Mouse (Mus musculus): ENCODE results near the gene Nbeal2. TPM values are rescaled to one million over a fixed set of nuclear protein-coding genes. Genes with fewer than 3 reads are reported as not detected.
A peak's percentile ranks its signal among the peaks of the same experiment; 100 is the strongest.

The Nbeal2 gene
- total RNA-seq, 2 experiments from 2014 or later = 13.4 to 18.9 TPM

- no peak for DNase-seq (ENCODE audit: low spot score in 2 of 2)
Measured at GRCm38 (mm10) chr9:110651931-110652722, 1.8 kb downstream of the Nbeal2 start.

GRCm38 (mm10) chr9:110649775-110650174, 4.2 kb downstream of the Nbeal2 start:
- DNase-seq (ENCODE audit: low spot score in 2 of 2) = peak in 1 of 2 experiments; percentile 60

GRCm38 (mm10) chr9:110645219-110645618, 8.7 kb downstream of the Nbeal2 start:
- no peak for DNase-seq (ENCODE audit: low spot score in 2 of 2)

GRCm38 (mm10) chr9:110644295-110644694, 9.7 kb downstream of the Nbeal2 start:
- DNase-seq (ENCODE audit: low spot score in 2 of 2) = no peak

GRCm38 (mm10) chr9:110643787-110644186, 10.2 kb downstream of the Nbeal2 start:
- no peak for DNase-seq (ENCODE audit: low spot score in 2 of 2)

- DNase-seq (ENCODE audit: low spot score in 2 of 2) = no peak
Measured at GRCm38 (mm10) chr9:110642812-110643524, 11.0 kb downstream of the Nbeal2 start.

- no peak for DNase-seq (ENCODE audit: low spot score in 2 of 2)
Measured at GRCm38 (mm10) chr9:110641006-110641405, 13.0 kb downstream of the Nbeal2 start.

- DNase-seq (ENCODE audit: low spot score in 2 of 2) = no peak
Measured at GRCm38 (mm10) chr9:110638611-110639021, 15.3 kb downstream of the Nbeal2 start.

- peak; percentile 72 to 90 for DNase-seq (ENCODE audit: low spot score in 2 of 2)
Measured at GRCm38 (mm10) chr9:110635225-110635624, 18.7 kb downstream of the Nbeal2 start.

- no peak for DNase-seq (ENCODE audit: low spot score in 2 of 2)
Measured at GRCm38 (mm10) chr9:110633882-110634281, 20.1 kb downstream of the Nbeal2 start.

GRCm38 (mm10) chr9:110632671-110633070, 21.3 kb downstream of the Nbeal2 start:
- DNase-seq (ENCODE audit: low spot score in 2 of 2) = no peak

GRCm38 (mm10) chr9:110631651-110632275, 22.2 kb downstream of the Nbeal2 start:
- no peak for DNase-seq (ENCODE audit: low spot score in 2 of 2)

- DNase-seq (ENCODE audit: low spot score in 2 of 2) = no peak
Measured at GRCm38 (mm10) chr9:110631191-110631590, 22.8 kb downstream of the Nbeal2 start.

GRCm38 (mm10) chr9:110630171-110630570, 23.8 kb downstream of the Nbeal2 start:
- DNase-seq (ENCODE audit: low spot score in 2 of 2) = no peak

- DNase-seq (ENCODE audit: low spot score in 2 of 2) = no peak
Measured at GRCm38 (mm10) chr9:110625350-110625908, 28.5 kb downstream of the Nbeal2 start.

- DNase-seq (ENCODE audit: low spot score in 2 of 2) = peak; percentile 82 to 90
Measured at GRCm38 (mm10) chr9:110624361-110625166, 29.4 kb downstream of the Nbeal2 start, which contains the start of gene Nradd. Nradd (minus strand) TSS chr9:110624452.

GRCm38 (mm10) chr9:110623416-110624195, 30.4 kb downstream of the Nbeal2 start:
- DNase-seq (ENCODE audit: low spot score in 2 of 2) = no peak

- no peak for DNase-seq (ENCODE audit: low spot score in 2 of 2)
Measured at GRCm38 (mm10) chr9:110622621-110623219, 31.2 kb downstream of the Nbeal2 start.

GRCm38 (mm10) chr9:110620685-110621084, 33.3 kb downstream of the Nbeal2 start:
- no peak for DNase-seq (ENCODE audit: low spot score in 2 of 2)
